Mouse (Mus musculus): ENCODE data around the gene Rpl7a. TPM values are rescaled to one million over a fixed set of nuclear protein-coding genes. Genes with fewer than 3 reads are reported as not detected.

Gene Rpl7a
- polyA plus RNA-seq, 1 experiment, result 2,027 TPM

GRCm38 (mm10) chr2:26903311-26903710 is 7.3 kb upstream of the Rpl7a start:
- Histone ChIP-seq H3K4me3 (peak overlapping the region; percentile 95), H3K36me3 (ENCODE audit: control insufficient read depth, insufficient read depth) (peaks cover 14% of the 10 kb centered on the region), H3K4me2 (ENCODE audit: low read depth) (peak overlapping the region; percentile 75), H3K27me3 (ENCODE audit: control insufficient read depth, insufficient read depth, insufficient read length) (no peaks in the 10 kb centered on the region), H3K79me2 (ENCODE audit: control insufficient read depth, insufficient read depth) (peaks cover 45% of the 10 kb centered on the region), H3ac (ENCODE audit: control insufficient read depth, insufficient read length) (peak overlapping the region; percentile 61)
- TF ChIP-seq MYOD1 (IDR thresholded peaks at IDR 0.05; ENCODE audit: control insufficient read depth in 1 of 3, insufficient read length in 2 of 3, low read depth in 2 of 3) (no peak), POLR2AphosphoS2 (IDR thresholded peaks at IDR 0.05; ENCODE audit: insufficient read length, low read depth) (no peak), CEBPB (IDR thresholded peaks at IDR 0.05; ENCODE audit: insufficient read depth, poor library complexity, severe bottlenecking) (peak; percentile 50; the same call in 1 of the 2 replicates), SRF (IDR thresholded peaks at IDR 0.05; ENCODE audit: control insufficient read depth, insufficient read length, low read depth) (no peak)

GRCm38 (mm10) chr2:26905936-26906335 is 4.6 kb upstream of the Rpl7a start:
- Histone ChIP-seq H3K36me3 (ENCODE audit: control insufficient read depth, insufficient read depth) (no peaks in the 10 kb centered on the region), H3K4me2 (ENCODE audit: low read depth) (no peak overlapping the region), H3K27me3 (ENCODE audit: control insufficient read depth, insufficient read depth, insufficient read length) (no peaks in the 10 kb centered on the region), H3K79me2 (ENCODE audit: control insufficient read depth, insufficient read depth) (peaks cover 52% of the 10 kb centered on the region), H3ac (ENCODE audit: control insufficient read depth, insufficient read length) (no peak overlapping the region), H3K4me3 (no peak overlapping the region)
- TF ChIP-seq TCF3 (IDR thresholded peaks at IDR 0.05; ENCODE audit: insufficient read length, low read depth) (no peak), TCF12 (IDR thresholded peaks at IDR 0.05; ENCODE audit: insufficient read depth, poor library complexity, severe bottlenecking) (no peak), REST (IDR thresholded peaks at IDR 0.05; ENCODE audit: insufficient read depth, insufficient read length) (no peak), MYOG (IDR thresholded peaks at IDR 0.05; ENCODE audit: control insufficient read depth in 1 of 3, insufficient read depth in 1 of 3, insufficient read length in 2 of 3, low read depth in 2 of 3) (no peak), E2F4 (IDR thresholded peaks at IDR 0.05; ENCODE audit: insufficient read depth) (no peak), POLR2AphosphoS2 (IDR thresholded peaks at IDR 0.05; ENCODE audit: insufficient read length, low read depth) (no peak)

- TF ChIP-seq SRF (IDR thresholded peaks at IDR 0.05; ENCODE audit: control insufficient read depth, insufficient read length, low read depth), result no peak
- H3K36me3 ChIP-seq (ENCODE audit: control insufficient read depth, insufficient read depth), result no peaks in the 10 kb centered on the region
- no peaks in the 10 kb centered on the region for H3K27me3 ChIP-seq (ENCODE audit: control insufficient read depth, insufficient read depth, insufficient read length)
- H3K4me2 ChIP-seq (ENCODE audit: low read depth), result no peak overlapping the region
- no peak overlapping the region for H3K4me3 ChIP-seq
- peaks cover 52% of the 10 kb centered on the region for H3K79me2 ChIP-seq (ENCODE audit: control insufficient read depth, insufficient read depth)
- H3ac ChIP-seq (ENCODE audit: control insufficient read depth, insufficient read length), result no peak overlapping the region
These were observed 4.1 kb upstream of the Rpl7a start for GRCm38 (mm10) chr2:26906431-26906830.

GRCm38 (mm10) chr2:26907109-26907508 is 3.5 kb upstream of the Rpl7a start:
- H3K79me2 ChIP-seq (ENCODE audit: control insufficient read depth, insufficient read depth), result peaks cover 52% of the 10 kb centered on the region
- no peak for TF ChIP-seq TCF12 (IDR thresholded peaks at IDR 0.05; ENCODE audit: insufficient read depth, poor library complexity, severe bottlenecking)
- TF ChIP-seq USF1 (IDR thresholded peaks at IDR 0.05; ENCODE audit: low read depth), result no peak
- TF ChIP-seq MYOG (IDR thresholded peaks at IDR 0.05; ENCODE audit: control insufficient read depth in 1 of 3, insufficient read depth in 1 of 3, insufficient read length in 2 of 3, low read depth in 2 of 3), result no peak
- no peak for TF ChIP-seq TCF3 (IDR thresholded peaks at IDR 0.05; ENCODE audit: insufficient read length, low read depth)
- TF ChIP-seq MYOD1 (IDR thresholded peaks at IDR 0.05; ENCODE audit: control insufficient read depth in 1 of 3, insufficient read length in 2 of 3, low read depth in 2 of 3), result no peak
- no peak for TF ChIP-seq E2F4 (IDR thresholded peaks at IDR 0.05; ENCODE audit: insufficient read depth)
- no peak for TF ChIP-seq SRF (IDR thresholded peaks at IDR 0.05; ENCODE audit: control insufficient read depth, insufficient read length, low read depth)
- no peak for TF ChIP-seq POLR2AphosphoS2 (IDR thresholded peaks at IDR 0.05; ENCODE audit: insufficient read length, low read depth)
- no peak for TF ChIP-seq REST (IDR thresholded peaks at IDR 0.05; ENCODE audit: insufficient read depth, insufficient read length)
- no peak for TF ChIP-seq CEBPB (IDR thresholded peaks at IDR 0.05; ENCODE audit: insufficient read depth, poor library complexity, severe bottlenecking)
- no peak for TF ChIP-seq MAX (IDR thresholded peaks at IDR 0.05; ENCODE audit: low read depth)
- no peak for TF ChIP-seq POLR2A (IDR thresholded peaks at IDR 0.05; ENCODE audit: insufficient read length, low read depth)
- no peaks in the 10 kb centered on the region for H3K27me3 ChIP-seq (ENCODE audit: control insufficient read depth, insufficient read depth, insufficient read length)
- no peak overlapping the region for H3K4me3 ChIP-seq
- H3K4me2 ChIP-seq (ENCODE audit: low read depth), result no peak overlapping the region
- H3K36me3 ChIP-seq (ENCODE audit: control insufficient read depth, insufficient read depth), result peaks cover 4% of the 10 kb centered on the region
- no peak overlapping the region for H3ac ChIP-seq (ENCODE audit: control insufficient read depth, insufficient read length)

- Histone ChIP-seq H3K27me3 (ENCODE audit: control insufficient read depth, insufficient read depth, insufficient read length) (no peaks in the 10 kb centered on the region), H3K36me3 (ENCODE audit: control insufficient read depth, insufficient read depth) (peaks cover 21% of the 10 kb centered on the region), H3K4me2 (ENCODE audit: low read depth) (peak overlapping the region; percentile 98), H3K79me2 (ENCODE audit: control insufficient read depth, insufficient read depth) (peaks cover 49% of the 10 kb centered on the region), H3ac (ENCODE audit: control insufficient read depth, insufficient read length) (no peak overlapping the region), H3K4me3 (peak overlapping the region; percentile 95)
- TF ChIP-seq POLR2A (IDR thresholded peaks at IDR 0.05; ENCODE audit: insufficient read length, low read depth), result no peak
- no peak for TF ChIP-seq MAX (IDR thresholded peaks at IDR 0.05; ENCODE audit: low read depth)
- no peak for TF ChIP-seq REST (IDR thresholded peaks at IDR 0.05; ENCODE audit: insufficient read depth, insufficient read length)
- no peak for TF ChIP-seq SRF (IDR thresholded peaks at IDR 0.05; ENCODE audit: control insufficient read depth, insufficient read length, low read depth)
- TF ChIP-seq USF1 (IDR thresholded peaks at IDR 0.05; ENCODE audit: low read depth), result no peak
- no peak for TF ChIP-seq TCF12 (IDR thresholded peaks at IDR 0.05; ENCODE audit: insufficient read depth, poor library complexity, severe bottlenecking)
These were observed 1.7 kb upstream of the Rpl7a start for GRCm38 (mm10) chr2:26908710-26909386.

Measured in myocyte (in vitro differentiated cells).